Comparison of ENCODE assay signal across 21 mouse cellular contexts in genomic region chr14:12931668-12932384, GRCm38 (mm10).
A peak's percentile ranks its signal among the peaks of the same experiment; 100 is the strongest.
DNase-seq lines count a peak whose midpoint lies in the region; ATAC-seq and TF ChIP-seq lines count a peak whose summit lies in the region.
"Had no signal": no experiment of that assay in that cellular context is flagged by ENCODE, and none has a peak within 500 bp of the region (broad histone marks: within the 10 kb centered on the region; RNA-seq: fewer than 3 reads in every experiment).

No protein-coding gene starts in this region.

- H3K9me3 ChIP-seq in forebrain, postnatal 0 days (ENCODE audit: low read length): no peaks in the 10 kb centered on the region
- H3K9me3 ChIP-seq in forebrain, embryonic 11.5 days (ENCODE audit: control insufficient read depth, low read length): no peaks in the 10 kb centered on the region
- H3K9me3 ChIP-seq: embryonic facial prominence, embryonic 13.5 days; lung, embryonic 15.5 days had no signal

- no peak for TF ChIP-seq CTCF in forebrain, postnatal 0 days (IDR thresholded peaks at IDR 0.05; ENCODE audit: low read depth)
- no peak for TF ChIP-seq CTCF in brain, embryonic 14.5 days (IDR thresholded peaks at IDR 0.05; ENCODE audit: borderline replicate concordance, extremely low read depth, insufficient read depth, insufficient read length)
- no peak for TF ChIP-seq CTCF in layer of hippocampus, adult 2 months (conservative IDR thresholded peaks at IDR 0.05)

- no peak for TF ChIP-seq POLR2A in brain, embryonic 14.5 days (IDR thresholded peaks at IDR 0.05; ENCODE audit: borderline replicate concordance, extremely low read depth, insufficient read depth, insufficient read length, poor library complexity, severe bottlenecking)

- H3K4me2 ChIP-seq in forebrain, postnatal 0 days (ENCODE audit: low read depth): no peak overlapping the region
- H3K4me2 ChIP-seq in forebrain, embryonic 11.5 days (ENCODE audit: low read depth, low read length, severe bottlenecking): no peak overlapping the region
- H3K4me2 ChIP-seq: embryonic facial prominence, embryonic 13.5 days; lung, embryonic 15.5 days had no signal

- no peak overlapping the region for H3K27ac ChIP-seq in forebrain, postnatal 0 days (ENCODE audit: low read depth, low read length)
- no peak overlapping the region for H3K27ac ChIP-seq in forebrain, embryonic 11.5 days (ENCODE audit: low read depth, low read length)
- H3K27ac ChIP-seq in layer of hippocampus, adult 2 months: no peak overlapping the region
- H3K27ac ChIP-seq: embryonic facial prominence, embryonic 13.5 days; heart, adult 2 months; liver, embryonic 14.5 days; lung, embryonic 15.5 days had no signal

- H3K4me1 ChIP-seq in forebrain, postnatal 0 days (ENCODE audit: insufficient read depth): no peaks in the 10 kb centered on the region
- no peaks in the 10 kb centered on the region for H3K4me1 ChIP-seq in forebrain, embryonic 11.5 days (replicated peaks; ENCODE audit: control insufficient read depth, insufficient read depth, low read length)
- H3K4me1 ChIP-seq: embryonic facial prominence, embryonic 13.5 days; lung, embryonic 15.5 days had no signal

- no peak overlapping the region for H3K4me3 ChIP-seq in forebrain, postnatal 0 days (ENCODE audit: low read depth, low read length)
- H3K4me3 ChIP-seq in forebrain, embryonic 11.5 days (ENCODE audit: low read depth, low read length): no peak overlapping the region
- no peak overlapping the region for H3K4me3 ChIP-seq in layer of hippocampus, adult 2 months
- H3K4me3 ChIP-seq: embryonic facial prominence, embryonic 13.5 days; heart, adult 2 months; lung, embryonic 15.5 days had no signal

- no peak overlapping the region for H3K9ac ChIP-seq in forebrain, postnatal 0 days
- no peak overlapping the region for H3K9ac ChIP-seq in forebrain, embryonic 11.5 days (ENCODE audit: low read length)
- H3K9ac ChIP-seq: embryonic facial prominence, embryonic 13.5 days; liver, embryonic 14.5 days; lung, embryonic 15.5 days had no signal

- no peaks in the 10 kb centered on the region for H3K36me3 ChIP-seq in forebrain, postnatal 0 days (ENCODE audit: insufficient read depth)
- no peaks in the 10 kb centered on the region for H3K36me3 ChIP-seq in forebrain, embryonic 11.5 days (ENCODE audit: control insufficient read depth, insufficient read depth, low read length)
- H3K36me3 ChIP-seq: embryonic facial prominence, embryonic 13.5 days; lung, embryonic 15.5 days had no signal

- ATAC-seq in forebrain, postnatal 0 days: no peak
- no peak for ATAC-seq in forebrain, embryonic 11.5 days (replicated peaks; ENCODE audit: low FRiP score)
- ATAC-seq: activated CD4-positive, CD25-positive, alpha-beta regulatory T cell, adult 4 months; intestine, embryonic 16.5 days had no signal

- H3K27me3 ChIP-seq in forebrain, postnatal 0 days (ENCODE audit: insufficient read depth, low read length): no peaks in the 10 kb centered on the region
- no peaks in the 10 kb centered on the region for H3K27me3 ChIP-seq in forebrain, embryonic 11.5 days (ENCODE audit: control insufficient read depth, insufficient read depth, low read length)
- H3K27me3 ChIP-seq: embryonic facial prominence, embryonic 13.5 days; lung, embryonic 15.5 days had no signal

- WGBS in forebrain, postnatal 0 days: 47% methylated on average over 5 of the region's 5 CpGs
- WGBS in forebrain, embryonic 11.5 days: 51% methylated on average over 5 of the region's 5 CpGs

- DNase-seq in forebrain, postnatal 0 days: peak; percentile 10
- no peak for DNase-seq in forebrain, embryonic 11.5 days (ENCODE audit: low spot score)
- peak; percentile 5 for DNase-seq in left cerebral cortex, adult 11 months (ENCODE audit: low spot score)
- no peak for DNase-seq in left cerebral cortex, adult 8-10 months (ENCODE audit: low spot score in 2 of 2)
- peak; percentile 20 for DNase-seq in R1 (ENCODE audit: low read depth, low spot score)
- DNase-seq in brain, embryonic 14.5 days (ENCODE audit: low read depth): peak; percentile 14
- DNase-seq in layer of hippocampus, adult 2 months (ENCODE audit: low spot score in 2 of 2): no peak
- DNase-seq: adrenal gland, postnatal 10 days; cerebellum, adult 18-20 months; gastrocnemius, postnatal 14 days; heart, adult 2 months; heart, postnatal 4 days; kidney, postnatal 36 days; layer of hippocampus, adult 9-11 months; lung, postnatal 4 days; right cerebral cortex, postnatal 4 days had no signal

Comparison
In these comparisons a context has a peak if more than half of its experiments do, and no peak if none do; other contexts are left out.
1. DNase-seq: peak in forebrain, postnatal 0 days (single experiment), left cerebral cortex, adult 11 months (single experiment), R1 (single experiment) and brain, embryonic 14.5 days (single experiment); none in forebrain, embryonic 11.5 days (single experiment), left cerebral cortex, adult 8-10 months (0 of 2) and layer of hippocampus, adult 2 months (0 of 2).